Mouse (Mus musculus): ENCODE measurements around the gene Jup.

Gene Jup

DNA sequence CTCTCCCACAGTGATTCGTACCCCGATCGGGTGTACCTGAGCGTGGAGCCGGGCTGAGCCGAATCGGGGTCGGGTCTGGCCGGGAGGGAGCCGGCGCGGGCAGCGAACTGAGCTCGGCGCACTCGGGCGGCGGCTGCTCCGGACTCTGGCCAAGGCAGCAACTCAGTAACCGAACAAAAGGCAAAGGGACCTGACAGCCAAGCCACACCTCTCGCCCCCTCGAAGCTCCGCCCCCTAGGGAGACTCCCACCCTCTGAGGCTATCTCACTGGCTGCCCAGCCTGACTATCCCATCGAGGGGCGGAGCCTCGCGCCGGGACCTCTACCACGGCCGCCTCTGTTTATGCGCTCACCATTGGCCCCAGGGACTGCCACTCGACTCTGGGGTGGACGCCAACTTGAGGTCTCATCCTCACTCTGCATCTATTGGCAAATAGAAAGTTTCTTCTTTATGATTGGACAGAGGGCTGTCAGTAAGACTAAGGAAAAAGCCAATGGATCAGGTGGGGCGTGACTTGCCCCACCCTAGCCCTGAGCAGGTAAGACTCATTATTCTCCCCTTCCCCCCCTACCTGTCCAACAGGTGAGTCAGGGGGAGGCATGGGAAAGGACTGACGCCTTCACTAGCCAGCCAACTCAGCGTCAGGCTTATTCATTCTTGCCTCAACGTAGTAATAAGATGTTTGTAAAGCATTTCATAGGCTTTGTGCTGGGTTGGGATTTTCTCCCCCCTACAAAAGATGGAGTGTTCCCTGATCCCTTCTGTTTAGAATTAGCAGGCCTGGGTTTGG lies at the start of gene Jup:
Jup (minus strand) TSS at position 164 of the 790 bp plus-strand sequence.
- peak; percentile 100 for DNase-seq

DNA sequence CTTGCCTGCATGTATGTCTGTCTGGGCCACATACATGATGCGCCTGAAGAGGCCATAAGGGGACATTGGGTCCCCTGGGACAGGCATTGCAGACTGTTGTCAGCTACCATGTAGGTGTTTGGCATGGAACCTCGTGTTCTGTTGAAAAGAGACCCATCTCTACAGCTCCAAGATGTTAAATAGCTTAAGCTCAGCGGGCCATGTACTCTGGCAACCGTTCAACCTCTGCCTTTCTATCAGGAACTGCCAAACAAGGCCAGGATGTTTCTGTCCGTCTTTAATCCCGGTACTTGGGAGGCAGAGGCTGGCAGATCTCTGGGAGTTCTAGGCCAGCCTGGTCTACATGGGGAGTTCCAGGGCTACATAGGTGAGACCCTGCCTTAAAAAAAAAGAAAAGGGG lies 45.1 kb upstream of the Jup start:
- peak; percentile 42 for DNase-seq

DNA sequence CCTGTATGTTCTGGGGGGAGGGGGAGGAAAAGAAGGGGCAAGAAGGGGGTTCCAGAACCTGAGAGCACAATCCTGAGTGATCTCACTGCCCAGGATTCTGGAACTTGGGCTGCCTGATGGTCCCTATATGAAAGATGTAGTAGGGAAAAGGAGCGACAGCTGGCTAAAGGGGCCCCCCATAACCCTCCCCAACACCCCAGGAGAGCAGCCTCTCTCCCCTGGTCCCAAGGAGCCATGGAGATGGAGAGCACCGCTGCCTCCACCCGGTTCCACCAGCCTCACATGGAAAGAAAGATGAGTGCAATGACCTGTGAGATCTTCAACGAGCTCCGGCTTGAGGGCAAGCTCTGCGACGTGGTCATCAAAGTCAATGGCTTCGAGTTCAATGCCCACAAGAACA lies 44.2 kb upstream of the Jup start, which contains the start of the genes Nt5c3b and Klhl10:
Nt5c3b (minus strand) TSS at position 12 of the 400 bp plus-strand sequence.
Klhl10 (plus strand) TSS at position 121 of the 400 bp plus-strand sequence.
- DNase-seq, result no peak

DNA sequence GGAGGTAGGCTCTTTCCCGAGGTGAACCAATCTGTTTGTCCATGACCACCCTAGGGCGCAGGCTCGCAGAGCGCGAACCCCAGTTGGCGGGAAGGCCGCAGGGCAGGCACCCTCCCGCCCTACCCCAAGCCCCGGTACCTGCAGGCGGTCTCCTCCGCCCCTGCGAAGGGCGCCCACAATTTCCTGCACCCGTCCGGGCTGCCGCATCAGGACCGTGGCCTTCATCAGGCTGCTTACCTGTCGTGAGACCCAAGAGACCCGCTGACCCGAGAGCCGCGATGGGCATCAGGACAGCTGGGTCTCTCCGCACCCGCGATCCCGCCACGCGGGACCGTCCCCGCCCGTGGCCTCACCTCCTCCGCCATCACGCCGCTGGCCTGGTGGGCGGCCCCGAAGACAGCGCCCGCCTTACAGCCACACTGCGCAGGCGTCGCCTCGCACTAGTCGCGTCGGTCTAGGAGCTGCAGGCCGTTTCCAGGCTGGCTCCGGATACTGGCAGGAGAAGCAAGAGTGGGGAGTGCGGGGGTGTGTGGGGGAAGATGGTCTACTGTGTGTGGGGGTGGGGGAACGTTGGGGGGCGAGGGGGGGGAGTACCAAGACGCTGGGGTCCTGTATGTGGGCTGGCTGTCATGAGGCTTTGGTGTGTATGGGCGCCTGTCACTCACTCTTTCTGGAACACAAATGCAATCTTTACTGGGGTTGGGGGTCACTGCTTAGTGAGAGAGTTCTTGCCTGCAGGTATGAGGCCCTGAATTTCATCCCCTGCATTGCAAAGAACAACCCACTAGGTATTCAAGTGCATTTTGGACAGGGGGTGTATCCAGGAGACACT lies 43.3 kb upstream of the Jup start:
- peak; percentile 75 for DNase-seq

DNA sequence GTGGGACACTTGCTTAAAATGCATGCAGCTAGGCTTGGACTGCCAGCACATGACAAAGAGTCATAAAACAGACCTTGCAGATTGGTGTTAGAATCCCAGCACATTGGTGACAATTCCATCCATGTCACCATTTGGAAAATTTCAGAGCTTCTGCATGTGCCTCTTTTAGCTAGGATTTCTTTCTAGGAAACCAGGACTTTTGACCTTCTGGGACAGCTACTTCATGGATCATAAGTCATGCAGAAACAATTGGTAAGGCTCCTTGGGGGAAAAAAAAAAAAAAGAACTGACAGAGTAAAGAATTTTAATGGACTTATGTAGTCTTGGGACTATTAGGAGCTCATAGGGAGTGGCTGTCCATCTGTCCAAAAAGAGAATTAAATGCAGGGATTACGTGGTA lies 40.3 kb upstream of the Jup start:
- no peak for DNase-seq

DNA sequence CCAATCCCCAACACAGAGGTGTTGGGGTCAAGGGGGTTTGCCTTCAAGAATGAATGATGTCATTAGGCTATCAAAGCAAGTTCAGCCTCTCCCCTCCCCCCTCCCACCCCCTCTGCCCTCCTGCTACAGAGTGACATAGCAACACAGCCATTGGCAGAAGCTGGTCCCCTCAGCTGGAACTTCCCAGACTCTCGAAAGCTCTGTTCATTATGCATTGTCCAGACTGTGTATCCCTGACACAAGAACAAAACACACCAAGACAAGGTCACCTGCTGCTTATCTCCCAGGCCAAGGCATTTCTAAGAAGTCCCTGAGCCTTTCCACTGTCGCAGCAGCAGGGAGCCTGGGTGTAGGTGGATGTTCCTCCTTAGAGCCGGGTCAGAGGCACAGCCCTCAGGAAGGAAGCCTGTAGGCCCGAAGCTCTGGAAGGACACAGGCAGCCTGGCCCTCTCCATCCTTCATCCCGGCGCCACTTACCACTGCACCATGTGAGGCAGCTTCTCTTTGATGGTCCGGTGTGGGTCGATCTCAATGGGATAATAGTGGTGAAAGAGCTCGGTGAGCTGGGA lies 38.2 kb upstream of the Jup start:
- DNase-seq, result no peak

DNA sequence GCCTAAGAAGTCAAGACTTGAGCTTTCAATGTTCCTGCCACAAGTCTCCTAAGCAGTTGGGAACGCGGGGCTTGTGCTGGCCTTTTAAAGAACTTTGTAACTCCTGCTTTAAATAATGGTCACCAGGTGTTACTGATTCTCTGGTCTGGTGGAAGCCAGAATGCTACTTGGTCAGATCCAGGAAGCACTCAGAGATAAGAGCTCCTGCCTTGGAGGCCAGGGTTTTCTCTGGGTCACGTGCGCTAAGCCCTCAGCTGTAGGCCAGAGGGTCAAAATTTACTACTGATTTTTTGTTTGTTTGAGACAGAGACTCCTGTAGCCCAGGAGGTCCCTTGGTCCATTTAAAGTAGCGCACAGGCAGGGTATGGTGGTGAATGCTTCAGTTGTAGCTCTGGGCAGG lies 34.4 kb upstream of the Jup start:
- DNase-seq, result no peak

DNA sequence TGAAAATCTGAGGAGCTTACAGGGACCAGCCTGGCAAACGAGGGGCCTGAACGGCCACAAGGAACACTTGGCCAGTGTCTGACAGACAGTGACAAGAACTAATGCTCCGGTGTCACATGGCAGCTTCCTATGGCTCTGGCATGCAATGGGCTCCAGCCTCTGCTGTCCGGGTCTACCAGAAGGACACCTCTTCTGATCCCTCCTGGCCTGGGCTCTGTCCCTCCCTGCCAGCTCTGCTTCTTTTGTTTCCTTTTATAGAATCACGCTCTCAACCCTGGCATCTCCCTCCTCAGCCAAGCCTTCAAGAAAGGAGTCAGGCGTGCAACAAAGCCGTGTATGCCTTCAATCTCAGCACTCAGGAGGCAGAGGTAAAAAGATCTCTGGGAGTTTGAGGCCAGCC lies 32.5 kb upstream of the Jup start:
- no peak for DNase-seq

DNA sequence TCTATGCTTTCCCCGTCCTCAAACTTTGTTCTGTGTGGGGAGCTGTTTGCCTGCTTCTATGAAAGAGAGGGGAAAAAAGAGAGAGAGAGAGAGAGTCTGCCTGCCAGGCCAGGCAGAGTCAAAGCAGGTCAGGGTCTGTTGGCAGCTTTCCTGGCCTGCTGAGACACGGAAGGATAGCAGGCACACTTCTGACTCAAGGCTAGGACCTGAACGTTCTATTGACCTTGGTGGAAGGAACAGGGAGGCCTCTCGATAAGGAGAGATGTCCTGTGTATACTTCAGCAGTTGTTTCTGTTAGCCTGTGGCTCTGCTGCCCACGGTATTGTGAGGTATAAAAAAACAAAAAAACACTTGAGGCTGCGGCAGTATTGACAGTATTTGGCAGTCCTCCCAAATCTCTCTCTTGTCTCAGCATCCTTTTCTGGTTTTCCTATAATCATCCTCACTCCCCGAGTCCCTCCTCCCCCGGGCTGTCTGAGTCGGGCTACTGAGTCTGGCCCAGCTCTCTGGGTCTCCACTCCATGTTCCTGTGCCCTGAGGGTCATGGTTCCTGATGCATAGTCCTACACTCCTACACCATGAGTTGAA lies 31.1 kb upstream of the Jup start:
- DNase-seq, result no peak

DNA sequence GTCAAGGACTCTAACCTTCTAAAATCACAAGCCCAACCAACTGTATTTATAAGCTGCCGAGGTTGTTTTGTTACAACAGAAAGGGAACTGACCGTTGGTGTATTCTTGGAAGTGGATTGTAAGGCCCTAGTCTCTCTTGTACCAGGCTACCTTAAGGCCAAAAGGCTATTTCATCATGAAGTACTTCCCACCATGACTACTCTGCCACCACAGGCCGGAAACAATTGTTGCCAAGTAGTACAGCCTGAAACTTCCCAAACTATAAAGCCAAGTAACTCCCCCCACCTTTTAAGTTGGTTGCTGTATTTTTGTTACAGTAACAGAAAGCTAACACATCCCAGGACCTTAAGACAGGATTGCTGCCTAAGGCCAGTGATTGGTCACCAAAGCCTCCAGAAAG lies 29.3 kb upstream of the Jup start:
- DNase-seq, result no peak

DNA sequence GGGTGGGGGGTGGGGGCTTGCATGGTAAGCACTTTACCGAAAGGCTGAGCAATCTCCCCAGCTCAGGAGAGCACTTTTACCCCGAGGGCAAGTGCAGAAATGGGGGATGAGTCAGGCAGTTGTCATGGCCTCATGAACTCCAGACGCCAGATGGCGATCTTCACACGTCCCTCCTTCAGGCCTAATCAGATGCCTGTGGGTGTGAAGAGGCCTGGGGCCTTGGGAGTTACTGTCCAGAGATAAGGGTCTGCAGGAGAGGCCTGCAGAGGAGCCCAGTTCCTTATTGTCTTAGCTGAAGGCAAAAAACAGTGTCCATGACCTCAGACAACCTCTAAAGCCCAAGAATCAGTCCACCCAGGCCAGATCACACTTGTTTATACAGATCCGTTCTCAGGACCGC lies 28.3 kb upstream of the Jup start:
- peak; percentile 67 for DNase-seq

DNA sequence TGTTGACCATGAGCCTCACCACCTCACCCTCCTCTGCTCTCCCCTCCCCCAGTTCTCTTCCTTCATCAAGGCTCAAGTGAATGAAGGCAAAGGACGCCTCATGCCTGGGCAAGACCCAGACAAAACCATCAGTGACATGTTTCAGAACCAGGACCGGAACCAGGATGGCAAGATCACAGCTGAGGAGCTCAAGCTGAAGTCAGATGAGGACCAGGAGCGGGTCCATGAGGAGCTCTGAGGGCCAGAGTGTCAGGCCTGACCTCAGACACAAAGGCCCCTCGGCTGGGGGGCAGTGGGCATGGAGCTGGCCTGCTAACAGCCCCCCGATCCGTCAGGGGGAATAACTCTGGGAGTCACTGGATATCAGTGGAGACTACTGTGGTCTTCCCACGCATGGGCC lies 26.3 kb upstream of the Jup start:
- no peak for DNase-seq

DNA sequence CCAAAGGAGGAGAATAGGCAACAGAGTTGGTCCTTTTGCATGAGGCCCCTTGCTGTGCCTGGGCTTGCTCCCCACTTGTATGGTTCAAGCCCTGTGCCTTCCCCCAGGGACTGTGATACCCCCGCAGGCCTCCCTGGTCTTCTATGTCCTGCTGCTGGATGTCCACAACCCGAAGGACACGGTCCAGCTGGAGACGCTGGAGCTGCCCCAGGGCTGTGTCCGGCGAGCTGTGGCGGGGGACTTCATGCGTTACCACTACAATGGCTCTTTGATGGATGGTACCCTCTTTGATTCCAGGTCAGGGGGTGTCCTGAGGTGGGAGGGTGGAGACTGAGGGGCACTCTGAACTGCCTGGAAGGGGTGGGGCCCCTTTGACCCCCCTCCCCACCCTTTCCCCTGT lies 24.0 kb upstream of the Jup start:
- no peak for DNase-seq

DNA sequence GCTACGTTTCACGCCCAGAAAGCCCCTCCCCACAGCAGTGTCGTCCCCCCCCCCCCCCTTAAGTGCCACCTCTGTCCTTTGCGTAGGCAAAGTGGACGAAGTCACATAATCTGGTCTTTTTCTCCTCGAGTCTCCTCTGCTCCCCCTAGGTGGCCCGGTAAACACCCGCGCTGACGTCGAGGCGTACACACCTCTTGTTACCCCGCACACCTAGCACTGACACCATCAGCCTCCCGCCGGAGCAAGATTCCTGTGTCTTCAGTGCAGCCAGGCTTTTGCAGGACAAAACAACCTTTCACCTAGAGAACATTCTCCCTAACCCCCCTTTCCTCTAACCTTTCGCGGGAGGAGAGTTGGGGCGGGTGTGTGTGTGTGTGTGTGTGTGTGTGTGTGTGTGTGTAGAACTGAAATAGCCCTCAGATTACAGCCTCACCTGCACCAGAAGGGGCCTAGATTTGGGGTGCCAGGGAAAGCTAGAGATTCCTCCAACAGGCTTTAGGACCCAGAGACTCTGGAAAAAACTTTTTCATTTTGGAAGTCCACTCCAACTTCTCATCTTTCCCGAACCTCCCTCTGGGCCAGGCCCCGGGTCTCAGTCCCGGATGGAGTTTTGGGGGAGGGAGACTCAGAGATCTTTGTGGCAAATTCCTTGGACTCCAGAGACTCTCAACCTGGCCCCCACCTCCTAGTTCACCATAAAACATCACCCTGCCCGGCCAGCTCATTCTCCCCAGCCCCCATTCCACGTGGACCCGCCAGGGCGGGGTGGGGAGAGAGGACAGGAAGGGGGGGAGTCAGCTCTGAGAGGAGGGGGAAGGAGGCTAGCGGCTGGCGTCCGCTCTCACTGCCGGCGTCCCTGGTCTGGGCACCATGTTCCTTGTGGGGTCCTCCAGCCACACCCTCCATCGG lies 17.6 kb upstream of the Jup start, which contains the start of gene Fkbp10:
Fkbp10 (plus strand) TSS at position 784 of the 909 bp plus-strand sequence.
- DNase-seq, result no peak

DNA sequence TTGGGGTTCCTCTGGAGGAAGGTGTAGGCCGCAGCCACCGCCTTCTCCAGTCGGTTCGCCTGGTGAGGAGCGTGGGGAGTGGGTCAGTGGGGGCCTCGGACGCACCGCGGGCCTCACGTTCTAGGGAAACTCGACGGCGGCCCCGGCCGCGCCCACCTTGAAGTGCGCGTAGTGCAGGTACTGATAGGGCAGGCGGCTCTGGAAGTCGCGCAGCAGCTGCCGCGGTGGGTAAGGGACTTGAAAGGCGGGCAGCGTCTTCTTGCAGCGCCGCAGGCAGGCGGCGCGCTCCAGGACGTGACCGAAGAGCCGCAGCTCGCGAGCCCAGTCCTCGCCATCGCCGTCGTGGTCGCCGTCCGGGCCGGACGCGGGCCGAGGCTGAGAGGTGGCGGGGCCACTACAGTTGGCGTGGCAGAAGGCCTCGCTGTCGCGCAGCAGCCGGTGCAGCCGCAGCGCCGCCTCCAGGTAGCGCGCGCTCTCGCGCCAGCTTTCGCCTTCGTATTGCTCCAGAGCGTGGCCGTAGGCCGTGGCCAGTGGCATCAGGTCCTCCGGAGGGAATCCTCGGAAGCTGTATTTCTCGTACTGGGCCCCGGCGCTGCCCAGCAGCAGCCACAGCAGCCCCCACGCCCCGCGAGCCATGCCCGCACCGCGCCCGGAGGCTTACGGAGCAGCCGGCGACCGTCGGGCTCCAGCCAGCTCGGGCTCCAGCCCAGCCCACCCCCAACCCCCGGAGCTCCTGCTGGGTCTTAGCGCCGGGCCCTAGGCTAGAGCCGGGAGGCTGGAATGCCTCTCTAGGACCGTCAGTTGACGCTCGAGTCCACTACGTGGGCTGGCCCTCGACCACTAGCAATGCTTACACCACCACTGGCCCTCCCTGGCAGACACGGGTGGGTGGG lies 16.7 kb upstream of the Jup start, which contains the start of gene P3h4:
P3h4 (minus strand) TSS at position 816 of the 893 bp plus-strand sequence.
- peak; percentile 75 for DNase-seq

DNA sequence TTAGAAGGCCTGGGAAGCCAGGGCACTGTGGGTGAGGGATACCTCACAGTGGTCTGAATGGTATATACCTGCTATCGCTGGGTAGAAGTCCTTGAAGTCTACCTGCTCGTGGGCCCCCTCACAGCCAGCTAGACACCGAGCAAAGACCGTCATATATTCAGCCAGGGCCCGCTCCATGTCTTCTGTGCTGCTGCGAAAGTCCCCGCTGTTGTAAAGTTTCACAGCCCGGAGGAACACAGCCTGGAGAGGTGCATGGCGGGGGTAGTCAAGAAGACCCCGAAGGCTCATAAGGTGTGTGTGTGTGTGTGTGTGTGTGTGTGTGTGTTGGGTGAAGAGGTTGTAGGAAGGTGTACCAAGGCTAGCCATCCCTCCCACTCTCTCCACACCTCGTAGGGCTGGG lies 16.0 kb upstream of the Jup start:
- DNase-seq, result no peak

DNA sequence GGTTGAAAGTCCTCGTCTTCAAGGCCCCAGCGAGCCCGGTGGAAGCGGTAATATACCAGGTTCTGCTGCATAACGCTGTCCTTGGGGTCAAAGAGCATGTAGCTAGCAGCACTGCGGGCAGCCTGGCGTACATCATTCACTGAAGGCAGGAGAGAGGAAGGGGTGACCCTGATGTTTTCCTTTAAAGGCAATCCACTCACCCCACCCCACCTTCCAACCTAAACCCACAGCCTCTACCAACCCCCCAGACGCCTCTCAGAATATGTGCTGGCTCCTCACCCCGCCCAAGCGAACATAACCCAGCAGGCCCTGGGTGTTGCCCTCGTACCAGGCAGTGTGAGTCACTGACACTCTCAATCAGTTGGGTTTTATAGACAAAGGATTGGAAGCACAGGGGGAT lies 14.2 kb upstream of the Jup start:
- DNase-seq, result no peak

DNA sequence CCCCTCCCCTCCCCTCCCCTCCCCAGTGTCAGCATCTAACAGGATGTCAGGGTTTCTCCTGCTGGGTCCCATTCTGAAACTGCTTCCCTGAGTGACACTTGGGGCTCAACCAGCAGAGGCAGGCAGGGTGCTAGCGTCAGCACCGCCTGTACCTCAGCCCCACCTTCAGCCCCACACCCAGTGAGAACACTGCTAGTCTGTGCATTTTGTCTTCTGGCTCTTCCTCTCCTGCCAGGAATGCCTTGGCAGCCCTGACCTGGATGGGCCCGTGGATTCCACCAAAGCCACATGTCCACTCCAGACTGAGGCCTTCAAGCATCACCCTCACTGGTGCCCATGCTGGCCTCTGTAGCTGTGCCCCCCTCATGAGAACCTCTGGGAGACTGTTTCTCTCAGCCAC lies 12.1 kb upstream of the Jup start:
- no peak for DNase-seq

DNA sequence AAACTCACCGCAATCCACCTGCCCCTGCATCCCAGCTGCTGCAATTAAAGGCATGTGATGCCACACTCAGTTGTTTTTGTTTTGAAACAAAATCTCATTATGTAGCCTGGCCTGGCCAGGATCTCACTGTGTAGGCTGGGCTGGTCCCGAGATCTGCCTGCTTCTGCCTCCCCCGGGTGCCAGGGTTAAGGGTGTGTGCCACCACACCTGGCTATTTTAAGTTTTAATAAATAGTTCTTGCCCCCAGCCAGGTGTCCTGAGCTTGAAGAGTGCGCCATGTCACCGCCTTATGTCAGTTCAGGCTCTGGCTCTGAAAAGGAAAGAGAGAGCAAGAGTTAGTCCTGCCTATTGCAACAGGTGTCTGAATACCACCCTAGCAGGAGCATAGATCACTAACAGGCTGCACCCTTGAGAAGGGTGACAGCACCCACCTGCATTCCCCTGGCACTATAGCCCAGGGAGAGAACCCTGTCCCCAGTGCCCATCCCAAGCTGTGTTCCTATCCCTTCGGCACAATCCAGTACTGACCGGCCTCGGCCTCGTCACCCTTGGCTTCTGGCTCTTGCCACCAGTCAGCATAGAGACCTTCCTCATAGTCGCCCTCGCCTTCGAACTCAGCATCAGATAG lies 11.4 kb upstream of the Jup start:
- DNase-seq, result no peak

DNA sequence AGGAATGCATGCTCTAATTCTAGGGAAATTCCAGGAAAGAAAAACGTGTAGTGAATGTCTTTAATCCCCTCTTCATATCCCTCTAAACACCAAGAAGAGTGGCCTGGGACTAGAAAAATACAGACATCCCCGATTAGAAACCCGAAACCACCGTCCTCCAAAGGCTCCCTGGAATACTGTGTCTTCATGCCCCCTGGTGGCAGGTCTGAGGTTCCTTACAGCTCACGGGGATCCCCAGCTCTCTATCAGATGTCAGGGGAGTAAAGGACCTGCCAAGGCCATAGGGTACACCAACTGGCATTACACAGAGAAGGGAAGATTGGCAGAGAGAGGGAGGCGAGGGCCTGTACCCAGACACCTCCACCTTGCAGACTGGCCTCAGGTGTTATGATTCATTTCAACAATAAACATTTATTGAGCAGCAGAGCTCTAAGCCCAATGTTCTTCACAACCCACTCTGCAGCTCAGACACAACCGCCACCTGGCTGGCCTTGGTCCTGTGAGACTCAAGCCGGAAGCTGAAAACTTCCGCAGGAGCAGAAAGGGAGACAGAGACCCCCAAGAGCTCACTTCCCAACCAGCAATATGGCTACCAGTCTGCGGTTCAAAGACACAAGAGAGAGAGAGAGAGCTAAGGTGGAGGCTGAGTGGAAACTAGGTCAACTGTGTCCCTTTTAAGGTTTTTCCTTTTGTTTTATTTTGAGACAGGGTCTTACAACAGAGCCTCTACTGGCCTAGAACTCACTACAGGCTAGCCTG lies 10.7 kb upstream of the Jup start:
- DNase-seq, result peak; percentile 64

Data from kidney, adult 11 months (tissue).